Mouse (Mus musculus) urinary bladder, postnatal 36 days (tissue): ENCODE measurements around the gene Anp32e.
"Not testable (repeated sequence)": the region's sequence is repeated elsewhere in the genome, so short reads cannot be mapped to it uniquely, and the experiment has no call there.

Experiments used
- DNase-seq, 2 experiments: peaks; one replicate each; pipeline ENCODE4 v3.0.0; 2022; ENCODE audit warnings: low spot score in 2 of 2, mixed read lengths in 1 of 2

Gene Anp32e

GRCm38 (mm10) chr3:95928658-95929503 lies at the start of gene Anp32e:
Anp32e (plus strand) TSS chr3:95929246.
- DNase-seq, result peak; percentile 96

- DNase-seq, result peak; percentile 86 to 96
These were observed 46.8 kb upstream of the Anp32e start, which contains the start of gene Ciart for GRCm38 (mm10) chr3:95881979-95882815. Ciart (minus strand) TSS chr3:95882251.

- DNase-seq, result peak; percentile 49 to 67
These were observed 46.1 kb upstream of the Anp32e start for GRCm38 (mm10) chr3:95882816-95883425.

- DNase-seq, result no peak
These were observed 44.6 kb upstream of the Anp32e start for GRCm38 (mm10) chr3:95884400-95884799.

- no peak for DNase-seq
These were observed 41.5 kb upstream of the Anp32e start for GRCm38 (mm10) chr3:95887596-95887995.

- DNase-seq, result no peak
These were observed 39.4 kb upstream of the Anp32e start for GRCm38 (mm10) chr3:95889664-95890063.

- peak in 1 of 2 experiments; percentile 31 for DNase-seq
These were observed 37.6 kb upstream of the Anp32e start, which contains the start of gene BC028528 for GRCm38 (mm10) chr3:95891211-95892065. BC028528 (minus strand) TSS chr3:95892005.

GRCm38 (mm10) chr3:95892066-95893052 lies 36.7 kb upstream of the Anp32e start:
- DNase-seq, result no peak

- no peak for DNase-seq
These were observed 35.9 kb upstream of the Anp32e start for GRCm38 (mm10) chr3:95893126-95893525.

- peak; percentile 93 to 97 for DNase-seq
These were observed 35.3 kb upstream of the Anp32e start, which contains the start of gene Aph1a for GRCm38 (mm10) chr3:95893606-95894316. Aph1a (plus strand) TSS chr3:95893969.

- peak; percentile 34 to 65 for DNase-seq
These were observed 34.5 kb upstream of the Anp32e start for GRCm38 (mm10) chr3:95894317-95895160.

GRCm38 (mm10) chr3:95895501-95895900 lies 33.5 kb upstream of the Anp32e start:
- DNase-seq, result not testable (repeated sequence)

- no peak for DNase-seq
These were observed 29.1 kb upstream of the Anp32e start for GRCm38 (mm10) chr3:95899800-95900524.

GRCm38 (mm10) chr3:95901616-95902372 lies 27.3 kb upstream of the Anp32e start:
- DNase-seq, result no peak

GRCm38 (mm10) chr3:95902373-95902625 lies 26.7 kb upstream of the Anp32e start:
- DNase-seq, result no peak

- no peak for DNase-seq
These were observed 26.4 kb upstream of the Anp32e start for GRCm38 (mm10) chr3:95902643-95903042.
